Mouse (Mus musculus) embryonic facial prominence, embryonic 15.5 days (tissue): ENCODE results near the gene Fnip2. TPM values are rescaled to one million over a fixed set of nuclear protein-coding genes. Genes with fewer than 3 reads are reported as not detected.
A peak's percentile ranks its signal among the peaks of the same experiment; 100 is the strongest.
"Not testable (repeated sequence)": the region's sequence is repeated elsewhere in the genome, so short reads cannot be mapped to it uniquely, and the experiment has no call there.

Experiments used
- ATAC-seq: fragments of 200-750 bp; cut with Nextera tagmentation; 2 replicates; pipeline ENCODE4 v1.8.0; 2017; ENCODE audit warnings: low read depth, moderate TSS enrichment; ENCODE audit not compliant: insufficient number of reproducible peaks, low FRiP score, low TSS enrichment
- H3K27ac ChIP-seq: fragments of 300-500 bp; sonication (generic); replicated peaks from 2 replicates; pipeline ENCODE4 v1.5.1; 2015; ENCODE audit warnings: mild to moderate bottlenecking, inconsistent platforms
- H3K27me3 ChIP-seq: fragments of 300-500 bp; sonication (generic); 2 replicates; pipeline ENCODE4 v1.6.1; 2015; ENCODE audit warnings: inconsistent platforms
- H3K36me3 ChIP-seq: fragments of 300-500 bp; sonication (generic); 2 replicates; pipeline ENCODE4 v1.6.1; 2015; ENCODE audit warnings: mild to moderate bottlenecking, inconsistent platforms
- H3K4me1 ChIP-seq: fragments of 300-500 bp; sonication (generic); 2 replicates; pipeline ENCODE4 v1.6.1; 2015; ENCODE audit warnings: inconsistent platforms
- H3K4me2 ChIP-seq: fragments of 300-500 bp; sonication (generic); replicated peaks from 2 replicates; pipeline ENCODE4 v1.6.1; 2015; ENCODE audit warnings: mild to moderate bottlenecking, inconsistent platforms
- H3K4me3 ChIP-seq: fragments of 300-500 bp; sonication (generic); replicated peaks from 2 replicates; pipeline ENCODE4 v1.5.1; 2015; ENCODE audit warnings: mild to moderate bottlenecking, inconsistent platforms
- H3K9ac ChIP-seq: fragments of 300-500 bp; sonication (generic); 2 replicates; pipeline ENCODE4 v1.6.1; 2015; ENCODE audit warnings: inconsistent platforms
- H3K9me3 ChIP-seq: fragments of 300-500 bp; sonication (generic); replicated peaks from 2 replicates; pipeline ENCODE4 v1.6.1; 2016; ENCODE audit warnings: inconsistent platforms
- WGBS: fragments of 180-500 bp; shearing (Covaris S2); methylation state at CpG from one replicate; pipeline ENCODE4 v1.1.7; 2015; 5-methylcytosine and 5-hydroxymethylcytosine counted together
- polyA plus RNA-seq: library from polyadenylated mRNA; unstranded; fragments of >200 nt; fragmentation: Nextera tagmentation; extraction: Ambion mirVana; gene quantifications from 2 replicates; pipeline ENCODE4 v1.2.1, GENCODE M21; 2015

Gene Fnip2
- polyA plus RNA-seq, 1 experiment from 2014 or later, result 3.5 TPM

DNA sequence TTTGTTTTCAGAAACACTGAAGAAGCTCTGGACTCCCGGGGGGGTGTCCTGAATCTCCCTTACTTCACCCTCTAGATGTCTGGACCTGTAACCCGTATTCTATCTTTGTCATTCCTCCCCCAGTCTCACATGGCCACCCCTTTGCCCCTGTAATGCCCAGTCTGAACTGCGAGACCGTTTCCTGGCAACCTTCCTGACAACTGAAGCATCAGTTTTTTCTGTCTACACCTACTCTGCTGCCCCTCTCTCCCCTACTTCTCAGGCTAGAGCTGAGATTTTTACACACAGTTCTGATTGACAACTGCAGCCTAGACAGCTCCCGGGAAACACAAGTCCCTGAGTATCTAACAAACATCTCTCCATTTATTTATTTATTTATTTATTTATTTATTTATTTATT lies 9.3 kb upstream of the Fnip2 start:
- H3K4me2 ChIP-seq, result no peak overlapping the region
- 0 out of 2 replicates have a peak, but pooled peaks cover 4% of the 10 kb centered on the region for H3K4me1 ChIP-seq
- H3K27me3 ChIP-seq, result no peaks in the 10 kb centered on the region
- H3K27ac ChIP-seq, result no peak overlapping the region
- H3K4me3 ChIP-seq, result no peak overlapping the region
- H3K9me3 ChIP-seq, result no peaks in the 10 kb centered on the region
- 0 out of 2 replicates have a peak, but pooled peaks have one; percentile 61 for ATAC-seq
- WGBS, result 31% methylated on average over 5 of the region's 5 CpGs
- no peaks in the 10 kb centered on the region for H3K36me3 ChIP-seq
- no peak overlapping the region for H3K9ac ChIP-seq

DNA sequence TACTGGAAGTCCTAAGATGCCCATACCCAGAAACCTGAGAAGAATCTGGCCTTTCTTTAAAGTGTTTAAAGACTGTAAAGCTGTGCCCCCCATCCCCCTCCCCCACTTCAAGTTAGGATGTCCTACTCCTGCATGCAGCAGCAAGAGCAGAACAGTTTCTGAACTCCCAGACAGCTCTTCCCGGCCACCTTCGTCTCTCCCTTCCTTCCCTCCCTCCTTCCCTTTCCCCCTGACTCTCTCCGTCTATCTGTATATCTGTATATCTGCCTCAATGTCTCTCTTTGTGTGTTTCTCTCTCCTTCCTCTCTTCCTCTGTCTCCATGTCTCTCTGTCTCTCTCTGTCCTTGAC lies 8.8 kb upstream of the Fnip2 start:
- 18% methylated on average over 3 of the region's 3 CpGs for WGBS
- Histone ChIP-seq H3K4me2 (peak overlapping the region; percentile 25), H3K4me1 (0 out of 2 replicates have a peak, but pooled peaks cover 4% of the 10 kb centered on the region), H3K27me3 (no peaks in the 10 kb centered on the region), H3K4me3 (no peak overlapping the region), H3K36me3 (no peaks in the 10 kb centered on the region), H3K9me3 (no peaks in the 10 kb centered on the region), H3K27ac (no peak overlapping the region), H3K9ac (no peak overlapping the region)
- ATAC-seq, result no peak

DNA sequence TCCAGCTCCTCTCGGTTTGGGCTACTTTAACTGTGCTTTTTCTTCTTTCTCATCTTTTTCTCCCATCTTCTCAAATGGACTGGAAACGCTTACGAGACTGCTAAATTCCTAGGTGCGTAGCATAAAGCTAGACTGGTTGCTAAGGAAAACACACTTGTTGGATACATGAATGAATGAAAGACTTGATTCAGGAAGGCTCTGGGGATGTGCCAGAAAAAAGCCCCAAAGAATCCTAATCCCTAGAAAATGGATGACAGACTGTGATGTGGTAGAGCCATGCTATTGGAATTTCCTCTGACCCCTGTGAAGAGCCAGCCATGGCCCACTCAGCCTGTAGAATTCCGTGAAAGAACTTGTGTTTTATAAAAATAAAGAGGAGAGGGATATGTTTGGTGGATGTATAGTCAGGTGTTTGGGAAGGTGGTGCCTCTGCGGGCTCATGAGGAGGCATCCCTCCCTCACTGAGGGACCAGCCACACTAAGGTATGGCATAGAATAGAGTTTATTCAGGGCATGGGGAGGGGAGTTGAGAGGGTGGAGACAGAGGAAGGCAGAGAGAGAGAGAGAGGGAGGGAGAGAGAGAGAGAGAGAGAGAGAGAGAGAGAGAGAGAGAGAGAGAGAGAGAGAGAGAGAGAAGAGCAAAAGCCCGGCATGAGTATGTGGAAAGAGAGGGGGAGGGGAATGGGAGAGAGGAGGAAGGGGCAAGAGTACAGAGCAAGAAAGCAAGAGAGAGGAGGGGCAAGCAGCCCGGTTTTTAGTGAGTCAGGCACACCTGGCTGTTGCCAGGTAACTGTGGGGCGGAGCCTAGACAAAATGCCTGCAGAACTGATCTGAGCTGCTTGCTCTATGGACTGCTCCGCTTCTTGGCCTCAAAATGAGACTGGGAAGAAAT lies 8.2 kb upstream of the Fnip2 start:
- H3K4me2 ChIP-seq, result peak overlapping the region; percentile 25
- peak; percentile 63; the same call in 1 of the 2 replicates for ATAC-seq
- no peaks in the 10 kb centered on the region for H3K36me3 ChIP-seq
- no peak overlapping the region for H3K4me3 ChIP-seq
- H3K27ac ChIP-seq, result no peak overlapping the region
- WGBS, result 28% methylated on average over 10 of the region's 10 CpGs
- 0 out of 2 replicates have a peak, but pooled peaks cover 4% of the 10 kb centered on the region for H3K4me1 ChIP-seq
- no peak overlapping the region for H3K9ac ChIP-seq
- no peaks in the 10 kb centered on the region for H3K9me3 ChIP-seq
- no peaks in the 10 kb centered on the region for H3K27me3 ChIP-seq

- H3K9me3 ChIP-seq, result no peaks in the 10 kb centered on the region
- 0 out of 2 replicates have a peak, but pooled peaks cover 4% of the 10 kb centered on the region for H3K4me1 ChIP-seq
- H3K27me3 ChIP-seq, result no peaks in the 10 kb centered on the region
- H3K36me3 ChIP-seq, result no peaks in the 10 kb centered on the region
- H3K4me2 ChIP-seq, result no peak overlapping the region
- H3K9ac ChIP-seq, result no peak overlapping the region
- WGBS, result 86% methylated on average over 3 of the region's 3 CpGs
- no peak for ATAC-seq
- no peak overlapping the region for H3K27ac ChIP-seq
- H3K4me3 ChIP-seq, result no peak overlapping the region
These were observed 6.7 kb upstream of the Fnip2 start for GRCm38 (mm10) chr3:79574336-79574735.

DNA sequence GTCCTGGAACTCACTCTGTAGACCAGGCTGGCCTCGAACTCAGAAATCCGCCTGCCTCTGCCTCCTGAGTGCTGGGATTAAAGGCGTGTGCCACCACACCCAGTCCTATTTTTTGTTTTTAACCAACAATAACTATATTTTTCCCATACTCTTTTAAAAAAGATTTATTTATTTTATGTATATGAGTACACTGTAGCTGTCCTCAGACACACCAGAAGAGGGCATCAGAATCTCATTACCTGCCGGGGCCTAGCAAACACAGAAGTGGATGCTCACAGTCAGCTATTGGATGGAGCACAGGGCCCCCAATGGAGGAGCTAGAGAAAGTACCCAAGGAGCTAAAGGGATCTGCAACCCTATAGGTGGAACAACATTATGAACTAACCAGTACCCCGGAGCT lies 5.8 kb upstream of the Fnip2 start:
- not testable (repeated sequence) for H3K9me3 ChIP-seq, H3K4me1 ChIP-seq, H3K4me3 ChIP-seq, H3K27ac ChIP-seq, ATAC-seq, H3K27me3 ChIP-seq, H3K4me2 ChIP-seq, H3K9ac ChIP-seq, H3K36me3 ChIP-seq
- WGBS, result 90% methylated on average over 5 of the region's 5 CpGs

- no peak overlapping the region for H3K4me2 ChIP-seq
- no peak overlapping the region for H3K27ac ChIP-seq
- H3K36me3 ChIP-seq, result no peaks in the 10 kb centered on the region
- H3K27me3 ChIP-seq, result no peaks in the 10 kb centered on the region
- H3K4me3 ChIP-seq, result no peak overlapping the region
- H3K9me3 ChIP-seq, result no peaks in the 10 kb centered on the region
- peaks cover 9% of the 10 kb centered on the region; the same call in 1 of the 2 replicates for H3K4me1 ChIP-seq
- 58% methylated on average over 3 of the region's 3 CpGs for WGBS
- no peak for ATAC-seq
- H3K9ac ChIP-seq, result no peak overlapping the region
These were observed 4.8 kb upstream of the Fnip2 start for GRCm38 (mm10) chr3:79572399-79572798.

DNA sequence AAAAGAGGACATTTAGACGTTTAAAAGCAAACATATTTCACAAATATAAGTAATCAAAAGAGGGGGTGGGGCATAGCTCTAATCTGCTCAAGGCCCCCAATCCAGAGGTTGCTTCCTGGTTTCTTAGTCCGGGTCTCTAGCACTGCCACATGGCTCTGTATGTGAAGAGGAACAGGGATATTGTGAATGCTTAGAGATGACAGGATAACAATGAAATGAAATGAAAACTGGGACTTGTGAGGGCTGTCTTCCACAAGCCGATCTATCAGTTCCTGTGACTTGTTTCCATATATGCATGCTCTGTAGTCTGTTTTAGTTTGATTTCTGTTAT lies 1.7 kb upstream of the Fnip2 start:
- H3K4me3 ChIP-seq, result no peak overlapping the region
- no peaks in the 10 kb centered on the region for H3K36me3 ChIP-seq
- no peaks in the 10 kb centered on the region for H3K27me3 ChIP-seq
- ATAC-seq, result no peak
- WGBS, result 77% methylated on average over 3 of the region's 3 CpGs
- no peak overlapping the region for H3K9ac ChIP-seq
- no peaks in the 10 kb centered on the region for H3K9me3 ChIP-seq
- no peak overlapping the region for H3K27ac ChIP-seq
- no peak overlapping the region for H3K4me2 ChIP-seq
- peaks cover 12% of the 10 kb centered on the region for H3K4me1 ChIP-seq

DNA sequence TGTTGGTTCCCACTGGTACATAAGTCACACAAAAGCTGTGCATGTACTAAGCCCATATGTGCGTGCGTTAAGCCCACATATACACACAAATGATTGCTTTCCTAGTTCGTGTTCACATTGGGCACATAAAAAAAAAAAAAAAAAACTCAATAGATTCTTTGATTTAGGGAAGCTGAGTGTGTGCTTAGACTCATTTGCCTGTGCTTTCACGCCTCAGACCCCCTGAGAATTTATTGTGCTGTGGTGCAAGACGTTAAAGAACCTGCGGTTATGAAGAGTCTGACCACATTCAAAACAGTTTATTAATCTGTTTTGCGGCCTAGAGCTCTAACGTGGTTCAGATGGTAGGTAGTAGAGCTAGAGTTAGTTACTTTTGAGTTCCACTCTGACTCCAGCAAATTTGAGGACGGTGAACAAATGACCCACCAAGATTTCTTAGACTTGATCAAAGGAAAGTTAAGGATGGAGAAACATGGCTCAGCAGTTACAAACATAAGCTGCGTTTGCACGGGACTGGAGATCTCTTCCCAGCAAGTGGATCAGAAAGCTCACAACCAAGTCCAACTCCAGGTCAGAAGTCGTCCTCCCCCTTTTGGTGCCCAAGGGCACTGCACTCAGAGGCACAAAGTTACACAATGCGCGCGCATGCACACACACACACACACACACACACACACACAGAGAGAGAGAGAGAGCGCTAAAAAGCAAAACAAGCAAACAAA lies 1.2 kb upstream of the Fnip2 start:
- Histone ChIP-seq H3K27me3 (no peaks in the 10 kb centered on the region), H3K27ac (peak overlapping the region; percentile 78), H3K36me3 (no peaks in the 10 kb centered on the region), H3K9me3 (no peaks in the 10 kb centered on the region), H3K4me2 (peak overlapping the region; percentile 83; the same call in 1 of the 2 replicates), H3K4me3 (peak overlapping the region; percentile 82), H3K4me1 (peaks cover 12% of the 10 kb centered on the region), H3K9ac (no peak overlapping the region)
- WGBS, result 84% methylated on average over 16 of the region's 16 CpGs
- no peak for ATAC-seq

- Histone ChIP-seq H3K9ac (peak overlapping the region; percentile 69), H3K27ac (peak overlapping the region; percentile 78; the same call in 1 of the 2 replicates), H3K4me1 (peaks cover 12% of the 10 kb centered on the region), H3K4me3 (peak overlapping the region; percentile 82), H3K36me3 (no peaks in the 10 kb centered on the region), H3K4me2 (peak overlapping the region; percentile 83), H3K9me3 (no peaks in the 10 kb centered on the region), H3K27me3 (no peaks in the 10 kb centered on the region)
- WGBS, result 1% methylated on average over 58 of the region's 60 CpGs
- no peak; the same call in 1 of the 2 replicates for ATAC-seq
These were observed 592 bp downstream of the Fnip2 start for GRCm38 (mm10) chr3:79566716-79567691.

- Histone ChIP-seq H3K36me3 (no peaks in the 10 kb centered on the region), H3K4me1 (peaks cover 12% of the 10 kb centered on the region), H3K27ac (no peak overlapping the region), H3K4me3 (no peak overlapping the region), H3K27me3 (no peaks in the 10 kb centered on the region), H3K9ac (no peak overlapping the region), H3K4me2 (no peak overlapping the region), H3K9me3 (no peaks in the 10 kb centered on the region)
- no peak for ATAC-seq
- WGBS, result 78% methylated on average over 10 of the region's 10 CpGs
These were observed 2.6 kb downstream of the Fnip2 start for GRCm38 (mm10) chr3:79564875-79565606.
